Mouse (Mus musculus) heart, postnatal 25 days (tissue): ENCODE measurements around the gene Cebpa. TPM values are rescaled to one million over a fixed set of nuclear protein-coding genes. Genes with fewer than 3 reads are reported as not detected.

Experiments
- DNase-seq: peaks from one replicate; pipeline ENCODE4 v3.0.0; 2022; ENCODE audit warnings: low spot score
- intact Hi-C: fragments of 180-260 bp; cut with DNase I; formaldehyde crosslinking; loops from one replicate; pipeline ENCODE4 v1.15.1; 2025
- total RNA-seq, 2 experiments: library from RNA; stranded (reverse); gene quantifications; 2 replicates each; pipeline ENCODE4 v1.2.3; 2021

Cebpa gene
- total RNA-seq, 2 experiments from 2014 or later, result 5.8 to 6.1 TPM

DNA sequence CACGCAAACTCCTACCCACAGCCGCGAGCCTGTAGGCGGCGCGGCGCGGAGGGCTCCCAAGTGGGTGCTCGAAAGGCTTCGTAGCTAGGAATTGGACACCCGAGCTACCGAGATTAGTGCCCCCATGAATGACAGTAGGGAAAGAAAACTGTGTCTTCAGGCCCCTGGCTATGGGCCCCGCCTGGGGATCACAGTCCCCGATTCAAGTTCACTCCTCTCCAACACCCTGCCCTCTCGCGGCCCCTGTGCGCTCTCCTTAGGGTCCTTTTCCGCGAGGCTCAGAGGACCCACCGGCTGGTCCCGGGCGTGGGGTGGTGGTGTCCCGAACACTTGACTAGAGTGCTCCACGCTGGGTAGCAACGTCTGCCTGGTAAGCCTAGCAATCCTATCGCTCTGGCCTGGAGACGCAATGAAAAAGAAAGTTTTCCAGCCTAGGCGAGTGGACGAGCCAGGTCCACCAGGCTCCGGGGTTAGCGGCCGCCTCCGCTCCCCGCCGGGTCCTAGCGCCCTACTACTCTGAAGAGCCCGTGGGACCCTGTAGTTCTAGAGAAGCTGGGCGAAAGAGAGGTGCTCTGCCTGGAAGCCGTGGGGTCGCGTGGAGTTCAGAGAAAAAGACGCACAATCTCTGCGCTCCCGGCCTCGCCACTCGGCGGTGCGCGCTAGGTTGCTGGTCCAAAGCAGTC lies 853 bp upstream of the Cebpa start:
- peak; percentile 58 for DNase-seq
- intact Hi-C loops, result loop anchor here (2.0 to 5.0 kb wide), 5 partner anchors 36 to 114 kb away; partner anchors contain the start of gene Cebpg

DNA sequence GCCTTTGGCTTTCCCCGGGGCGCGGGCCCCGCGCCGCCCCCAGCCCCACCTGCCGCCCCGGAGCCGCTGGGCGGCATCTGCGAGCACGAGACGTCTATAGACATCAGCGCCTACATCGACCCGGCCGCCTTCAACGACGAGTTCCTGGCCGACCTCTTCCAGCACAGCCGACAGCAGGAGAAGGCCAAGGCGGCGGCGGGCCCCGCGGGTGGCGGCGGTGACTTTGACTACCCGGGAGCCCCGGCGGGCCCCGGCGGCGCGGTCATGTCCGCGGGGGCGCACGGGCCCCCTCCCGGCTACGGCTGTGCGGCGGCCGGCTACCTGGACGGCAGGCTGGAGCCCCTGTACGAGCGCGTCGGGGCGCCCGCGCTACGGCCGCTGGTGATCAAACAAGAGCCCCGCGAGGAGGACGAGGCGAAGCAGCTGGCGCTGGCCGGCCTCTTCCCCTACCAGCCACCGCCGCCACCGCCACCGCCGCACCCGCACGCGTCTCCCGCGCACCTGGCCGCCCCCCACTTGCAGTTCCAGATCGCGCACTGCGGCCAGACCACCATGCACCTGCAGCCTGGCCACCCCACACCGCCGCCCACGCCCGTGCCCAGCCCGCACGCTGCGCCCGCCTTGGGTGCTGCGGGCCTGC lies 533 bp downstream of the Cebpa start:
- no peak for DNase-seq
- intact Hi-C loops, result loop anchor here (1.0 to 5.0 kb wide), 6 partner anchors 37 to 113 kb away; partner anchors contain the start of gene Cebpg

DNA sequence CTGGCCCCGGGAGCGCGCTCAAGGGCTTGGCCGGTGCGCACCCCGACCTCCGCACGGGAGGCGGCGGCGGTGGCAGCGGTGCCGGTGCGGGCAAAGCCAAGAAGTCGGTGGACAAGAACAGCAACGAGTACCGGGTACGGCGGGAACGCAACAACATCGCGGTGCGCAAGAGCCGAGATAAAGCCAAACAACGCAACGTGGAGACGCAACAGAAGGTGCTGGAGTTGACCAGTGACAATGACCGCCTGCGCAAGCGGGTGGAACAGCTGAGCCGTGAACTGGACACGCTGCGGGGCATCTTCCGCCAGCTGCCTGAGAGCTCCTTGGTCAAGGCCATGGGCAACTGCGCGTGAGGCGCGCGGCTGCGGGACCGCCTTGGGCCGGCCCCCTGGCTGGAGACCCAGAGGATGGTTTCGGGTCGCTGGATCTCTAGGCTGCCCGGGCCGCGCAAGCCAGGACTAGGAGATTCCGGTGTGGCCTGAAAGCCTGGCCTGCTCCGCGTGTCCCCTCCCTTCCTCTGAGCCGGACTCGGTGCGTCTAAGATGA lies 1.1 kb downstream of the Cebpa start:
- intact Hi-C loops, result no loop called here
- DNase-seq, result peak; percentile 16

DNA sequence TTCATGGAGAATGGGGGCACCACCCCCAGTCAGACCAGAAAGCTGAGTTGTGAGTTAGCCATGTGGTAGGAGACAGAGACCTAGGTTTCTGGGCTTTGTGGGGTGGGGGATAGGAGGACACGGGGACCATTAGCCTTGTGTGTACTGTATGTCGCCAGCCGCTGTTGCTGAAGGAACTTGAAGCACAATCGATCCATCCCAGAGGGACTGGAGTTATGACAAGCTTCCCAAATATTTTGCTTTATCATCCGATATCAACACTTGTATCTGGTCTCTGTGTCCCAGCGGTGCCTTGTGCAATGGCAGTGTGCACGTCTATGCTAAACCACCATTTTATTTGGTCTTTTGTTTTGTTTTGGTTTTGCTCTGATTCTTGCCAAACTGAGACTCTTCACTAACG lies 2.1 kb downstream of the Cebpa start:
- DNase-seq, result no peak
- intact Hi-C loops, result no loop called here

DNA sequence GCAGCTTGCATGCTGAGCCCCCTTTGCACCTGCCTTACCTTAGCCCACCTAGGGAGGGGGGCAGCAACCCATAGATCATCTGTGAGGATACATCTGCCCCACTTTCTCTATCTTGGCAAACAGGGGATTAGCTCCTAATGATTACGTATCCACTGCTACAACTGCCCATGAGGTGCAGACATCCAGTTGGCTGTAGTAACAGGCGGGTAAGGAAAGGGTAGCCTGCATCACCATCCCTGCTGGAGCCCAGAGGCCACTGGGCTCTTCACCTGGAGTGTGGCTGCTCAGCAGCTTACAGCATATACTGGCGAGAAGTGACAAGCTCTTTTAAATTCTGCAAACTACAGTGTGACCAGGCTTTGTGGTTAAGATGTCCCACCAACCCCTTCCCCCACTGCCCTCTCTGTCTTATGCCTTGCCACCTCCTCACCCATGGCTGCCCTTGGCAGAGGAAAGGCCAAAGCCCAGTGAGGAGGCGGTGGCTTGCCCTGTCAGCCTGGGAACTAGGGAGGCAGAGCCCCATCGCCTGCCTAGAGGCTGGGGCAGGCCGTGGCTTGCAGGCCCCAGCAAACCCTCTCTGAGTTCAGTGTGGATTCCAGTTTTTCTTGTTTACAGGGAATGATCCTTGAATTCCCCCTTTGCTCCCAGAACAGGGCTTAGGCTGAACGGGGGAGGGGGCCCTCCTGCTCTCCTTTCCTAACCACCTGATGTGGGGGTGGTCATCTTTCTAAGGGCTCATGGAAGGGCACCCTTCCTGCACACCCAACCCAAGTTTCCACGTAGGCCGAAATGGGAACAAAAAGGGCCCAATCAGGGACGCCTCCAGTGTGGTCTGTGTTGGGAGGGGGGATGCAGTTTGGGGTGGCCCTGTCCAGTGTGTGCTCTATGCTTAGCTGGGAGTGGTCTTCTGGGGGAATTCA lies 3.6 kb downstream of the Cebpa start:
- no peak for DNase-seq
- intact Hi-C loops, result no loop called here

GRCm38 (mm10) chr7:35123431-35123953 lies 4.4 kb downstream of the Cebpa start:
- DNase-seq, result no peak
- intact Hi-C loops, result no loop called here

DNA sequence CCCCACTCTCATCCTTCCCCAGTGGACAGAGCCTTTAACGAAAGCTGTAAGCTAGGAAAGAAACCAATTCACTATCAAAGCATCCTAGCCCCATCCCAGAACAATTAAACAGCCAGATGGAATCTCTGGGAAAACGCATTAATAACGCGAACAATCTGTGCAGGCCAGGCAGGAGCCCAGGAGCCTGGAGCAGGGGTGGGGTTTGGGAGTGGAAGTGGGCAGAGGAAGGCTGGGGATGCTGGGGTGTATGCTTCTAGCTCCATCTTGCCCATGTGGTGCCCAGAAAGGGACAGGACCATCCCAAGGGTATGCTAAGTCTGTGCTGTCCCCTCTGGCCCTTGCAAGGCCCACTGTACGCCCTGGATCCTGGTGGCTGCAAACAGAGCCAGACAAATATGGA lies 5.1 kb downstream of the Cebpa start:
- intact Hi-C loops, result no loop called here
- DNase-seq, result no peak

GRCm38 (mm10) chr7:35124745-35125144 lies 5.7 kb downstream of the Cebpa start:
- DNase-seq, result no peak
- intact Hi-C loops, result no loop called here

DNA sequence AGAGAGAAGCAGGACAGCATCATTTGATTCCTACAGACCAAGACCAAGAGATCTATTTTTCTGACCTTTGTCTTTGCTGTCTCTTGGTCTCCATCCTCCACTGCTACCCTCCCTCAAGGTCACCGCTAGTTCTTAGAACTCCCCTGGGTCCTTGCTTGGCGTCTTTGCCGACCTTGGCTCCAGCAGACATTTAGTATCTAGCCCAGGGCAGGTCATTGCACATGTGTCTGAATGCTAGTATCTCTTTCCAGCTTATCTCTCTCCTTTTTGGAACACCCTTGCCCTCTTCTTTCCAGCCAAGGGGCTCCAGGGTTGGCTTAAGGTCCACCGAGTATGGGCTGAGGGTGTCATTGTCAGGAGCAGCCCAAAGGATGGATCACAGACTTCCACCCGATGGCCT lies 6.9 kb downstream of the Cebpa start:
- intact Hi-C loops, result no loop called here
- no peak for DNase-seq

DNA sequence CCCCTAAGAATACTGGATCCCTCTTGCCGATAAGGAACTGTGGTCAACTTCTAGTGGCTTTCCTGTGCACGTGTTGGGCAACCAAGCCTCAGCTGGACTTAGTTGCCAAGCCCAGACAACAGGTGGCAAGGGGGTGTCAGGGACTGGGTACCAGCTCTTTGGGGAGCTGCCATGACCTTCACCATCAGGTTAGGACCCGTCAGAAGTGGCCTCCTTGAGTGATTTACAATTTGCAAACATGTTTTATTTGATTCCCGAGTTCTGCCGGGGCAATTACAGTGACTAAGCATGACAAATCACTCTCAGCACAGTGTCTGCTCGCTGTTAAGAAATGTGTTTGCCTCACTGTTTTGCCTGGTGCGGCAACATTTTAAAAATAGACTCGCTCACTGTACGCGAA lies 7.9 kb downstream of the Cebpa start:
- intact Hi-C loops, result no loop called here
- no peak for DNase-seq

GRCm38 (mm10) chr7:35127721-35128120 lies 8.6 kb downstream of the Cebpa start:
- intact Hi-C loops, result no loop called here

GRCm38 (mm10) chr7:35128677-35129567 lies 9.8 kb downstream of the Cebpa start:
- DNase-seq, result no peak
- intact Hi-C loops, result no loop called here

More at GRCm38 (mm10) chr7:35127721-35128120, 8.6 kb downstream of the Cebpa start:
- no peak for DNase-seq

DNA sequence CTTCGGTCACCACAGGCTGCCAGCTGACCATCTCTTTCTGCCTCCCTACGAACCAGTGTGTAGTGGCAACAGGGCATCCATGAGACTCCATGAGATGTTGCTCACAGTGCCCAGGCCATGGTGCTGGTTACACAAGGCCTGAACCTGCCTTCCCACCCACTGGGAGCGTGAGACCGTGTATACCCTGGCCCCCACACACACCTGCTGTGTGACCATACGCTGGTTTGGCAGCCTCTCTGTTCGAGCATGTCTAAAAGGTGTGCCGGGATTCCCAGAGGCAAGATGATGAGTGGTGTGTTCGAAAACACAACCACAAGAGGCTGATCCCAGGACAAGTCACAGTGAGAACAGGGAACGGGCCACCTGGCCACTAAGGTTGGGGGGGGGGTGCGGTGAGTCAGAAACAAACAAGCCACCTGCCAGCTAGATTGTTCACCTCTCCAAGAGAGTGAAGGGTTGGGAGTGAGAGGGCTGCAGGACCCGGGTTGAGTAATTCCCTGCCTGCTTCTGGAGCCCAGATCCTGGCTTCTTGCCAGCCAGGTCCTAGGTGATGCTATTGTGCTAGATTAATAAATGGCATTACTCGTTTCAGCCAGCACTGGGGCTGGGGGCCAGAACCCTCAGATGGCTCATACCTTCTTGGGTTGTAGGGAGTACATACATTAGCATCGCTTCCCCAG lies 11.1 kb downstream of the Cebpa start:
- intact Hi-C loops, result no loop called here
- DNase-seq, result no peak

- no peak for DNase-seq
These were observed 11.8 kb downstream of the Cebpa start for GRCm38 (mm10) chr7:35130888-35131287.

GRCm38 (mm10) chr7:35131601-35132000 lies 12.5 kb downstream of the Cebpa start:
- DNase-seq, result no peak
- intact Hi-C loops, result no loop called here

More at GRCm38 (mm10) chr7:35130888-35131287, 11.8 kb downstream of the Cebpa start:
- intact Hi-C loops, result no loop called here

GRCm38 (mm10) chr7:35134621-35135020 lies 15.5 kb downstream of the Cebpa start:
- no peak for DNase-seq
- intact Hi-C loops, result no loop called here

GRCm38 (mm10) chr7:35137524-35137923 lies 18.4 kb downstream of the Cebpa start:
- intact Hi-C loops, result no loop called here
- DNase-seq, result no peak

GRCm38 (mm10) chr7:35138481-35138880 lies 19.4 kb downstream of the Cebpa start:
- intact Hi-C loops, result no loop called here
- no peak for DNase-seq
